Mouse (Mus musculus) stomach, postnatal 0 days (tissue): ENCODE measurements at regions not wholly inside any gene's neighbourhood (a gene's known extent, or its start where the extent isn't known, plus 50 kb on each side); places are given as distances from the start of the nearest gene placed in this dataset.

Source experiments
- ATAC-seq: fragments of 200-750 bp; cut with Nextera tagmentation; 2 replicates; pipeline ENCODE4 v1.8.0; 2017; ENCODE audit not compliant: low FRiP score, low TSS enrichment
- DNase-seq: peaks from one replicate; pipeline ENCODE4 v3.0.0-alpha.2; 2016; ENCODE audit warnings: low spot score
- H3K27ac ChIP-seq: fragments of 300-500 bp; sonication (generic); replicated peaks from 2 replicates; pipeline ENCODE4 v1.5.1; 2014; ENCODE audit warnings: mild to moderate bottlenecking, control low read depth
- H3K27me3 ChIP-seq: fragments of 300-500 bp; sonication (generic); 2 replicates; pipeline ENCODE4 v1.6.1; 2014; ENCODE audit warnings: low read length; ENCODE audit not compliant: control insufficient read depth, insufficient read depth
- H3K36me3 ChIP-seq: fragments of 300-500 bp; sonication (generic); 2 replicates; pipeline ENCODE4 v1.6.1; 2014; ENCODE audit warnings: low read length, mixed read lengths; ENCODE audit not compliant: control insufficient read depth, insufficient read depth
- H3K4me1 ChIP-seq: fragments of 300-500 bp; sonication (generic); replicated peaks from 2 replicates; pipeline ENCODE4 v1.6.1; 2014; ENCODE audit warnings: antibody characterized with exemption; ENCODE audit not compliant: control insufficient read depth, insufficient read depth
- H3K4me2 ChIP-seq: fragments of 300-500 bp; sonication (generic); replicated peaks from 2 replicates; pipeline ENCODE4 v1.6.1; 2014; ENCODE audit warnings: low read depth, mild to moderate bottlenecking, control low read depth, moderate library complexity
- H3K4me3 ChIP-seq: fragments of 300-500 bp; sonication (generic); 2 replicates; pipeline ENCODE4 v1.5.1; 2014; ENCODE audit warnings: low read depth, low read length, control low read depth
- H3K9ac ChIP-seq: fragments of 300-500 bp; sonication (generic); 2 replicates; pipeline ENCODE4 v1.6.1; 2014; ENCODE audit warnings: mild to moderate bottlenecking, low read length, control low read depth, mixed read lengths
- H3K9me3 ChIP-seq: fragments of 300-500 bp; sonication (generic); 2 replicates; pipeline ENCODE4 v1.6.1; 2016; ENCODE audit warnings: low read length; ENCODE audit not compliant: control insufficient read depth
- CTCF ChIP-seq: IDR thresholded peaks from 2 replicates; pipeline ENCODE4 v1.5.1; 2016; ENCODE audit warnings: antibody characterized with exemption, low read depth, mild to moderate bottlenecking, moderate library complexity
- EP300 ChIP-seq: optimal IDR thresholded peaks from 2 replicates; pipeline ENCODE3; 2016; ENCODE audit warnings: antibody characterized with exemption
- WGBS: fragments of 180-500 bp; shearing (Covaris S2); extraction: QIAGEN DNeasy Blood & Tissue Kit; methylation state at CpG from one replicate; pipeline ENCODE4 v1.1.7; 2014; 5-methylcytosine and 5-hydroxymethylcytosine counted together

- no peaks in the 10 kb centered on the region for H3K9me3 ChIP-seq
- H3K36me3 ChIP-seq, result no peaks in the 10 kb centered on the region
- H3K4me3 ChIP-seq, result no peak overlapping the region
- TF ChIP-seq CTCF (peak; percentile 13; the same call in 1 of the 2 replicates), EP300 (no peak)
- H3K4me1 ChIP-seq, result no peaks in the 10 kb centered on the region
- 81% methylated on average over 1 of the region's 1 CpGs for WGBS
- DNase-seq, result no peak
- no peak overlapping the region for H3K4me2 ChIP-seq
- H3K27ac ChIP-seq, result no peak overlapping the region
- no peaks in the 10 kb centered on the region for H3K27me3 ChIP-seq
- ATAC-seq, result no peak
- H3K9ac ChIP-seq, result no peak overlapping the region
Measured at GRCm38 (mm10) chr4:142816986-142817385, 395.8 kb downstream of the Prdm2 start.

DNA sequence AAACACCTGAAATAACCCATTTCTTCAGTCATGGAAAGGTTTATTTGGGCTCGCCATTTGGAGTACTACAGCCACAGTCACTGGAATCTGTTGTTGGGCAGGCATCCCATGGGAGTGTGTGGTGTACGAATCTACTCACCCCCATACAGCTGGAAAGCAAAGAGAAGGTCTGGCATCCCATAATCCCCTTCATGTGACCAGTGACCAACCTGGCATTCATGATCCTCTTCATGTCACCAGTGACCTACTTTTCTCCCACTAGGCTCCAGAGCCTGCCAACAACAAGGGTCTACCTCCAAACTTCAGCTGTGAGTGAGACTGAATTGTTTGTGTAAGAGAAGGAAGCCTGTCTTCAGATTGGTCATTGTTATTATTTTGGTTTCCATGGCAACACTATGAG is 409.0 kb downstream of the Prdm2 start:
- no peak for TF ChIP-seq CTCF
- no peak for TF ChIP-seq EP300
- H3K4me1 ChIP-seq, result no peaks in the 10 kb centered on the region
- H3K27me3 ChIP-seq, result no peaks in the 10 kb centered on the region
- H3K27ac ChIP-seq, result no peak overlapping the region
- WGBS, result 74% methylated on average over 2 of the region's 2 CpGs
- no peak overlapping the region for H3K4me3 ChIP-seq
- H3K9ac ChIP-seq, result no peak overlapping the region
- ATAC-seq (no peak), DNase-seq (no peak)
- no peaks in the 10 kb centered on the region for H3K36me3 ChIP-seq
- no peak overlapping the region for H3K4me2 ChIP-seq
- no peaks in the 10 kb centered on the region for H3K9me3 ChIP-seq

- WGBS, result 51% methylated on average over 5 of the region's 5 CpGs
- Histone ChIP-seq H3K9me3 (no peaks in the 10 kb centered on the region), H3K27ac (no peak overlapping the region), H3K9ac (no peak overlapping the region), H3K4me3 (no peak overlapping the region), H3K36me3 (no peaks in the 10 kb centered on the region), H3K4me2 (no peak overlapping the region), H3K27me3 (no peaks in the 10 kb centered on the region), H3K4me1 (no peaks in the 10 kb centered on the region)
- TF ChIP-seq CTCF (no peak), EP300 (no peak)
- no peak for DNase-seq
- ATAC-seq, result no peak
Measured at GRCm38 (mm10) chr4:142799291-142799690, 413.5 kb downstream of the Prdm2 start.

GRCm38 (mm10) chr4:142798834-142799233 is 414.0 kb downstream of the Prdm2 start:
- H3K4me2 ChIP-seq, result no peak overlapping the region
- no peak overlapping the region for H3K4me3 ChIP-seq
- no peak for DNase-seq
- ATAC-seq, result no peak
- no peaks in the 10 kb centered on the region for H3K36me3 ChIP-seq
- H3K4me1 ChIP-seq, result no peaks in the 10 kb centered on the region
- no peak overlapping the region for H3K9ac ChIP-seq
- no peak overlapping the region for H3K27ac ChIP-seq
- 71% methylated on average over 6 of the region's 6 CpGs for WGBS
- H3K27me3 ChIP-seq, result no peaks in the 10 kb centered on the region
- H3K9me3 ChIP-seq, result no peaks in the 10 kb centered on the region
- no peak for TF ChIP-seq EP300
- TF ChIP-seq CTCF, result no peak

DNA sequence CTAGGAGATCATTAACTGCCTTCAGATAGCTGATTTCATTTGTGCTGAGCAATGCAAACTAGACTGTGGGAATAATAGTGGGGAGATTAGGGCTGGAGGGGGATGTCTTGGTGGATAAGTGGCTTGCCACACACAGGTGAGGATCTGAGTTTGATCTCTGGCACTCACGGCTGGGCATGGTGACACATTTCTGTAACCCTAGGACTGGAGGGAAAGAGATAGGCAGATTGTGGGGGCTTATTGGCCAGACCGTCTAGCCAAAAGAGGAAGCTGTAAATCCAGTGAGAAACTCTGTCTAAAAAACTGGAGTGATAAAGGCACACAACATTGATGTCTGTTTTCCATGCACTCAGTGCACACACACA is 420.2 kb downstream of the Prdm2 start:
- 61% methylated on average over 2 of the region's 2 CpGs for WGBS
- H3K27me3 ChIP-seq, result no peaks in the 10 kb centered on the region
- no peak overlapping the region for H3K4me3 ChIP-seq
- no peak overlapping the region for H3K27ac ChIP-seq
- no peak overlapping the region for H3K9ac ChIP-seq
- TF ChIP-seq CTCF, result no peak
- TF ChIP-seq EP300, result no peak
- no peaks in the 10 kb centered on the region for H3K4me1 ChIP-seq
- no peak for ATAC-seq
- no peaks in the 10 kb centered on the region for H3K9me3 ChIP-seq
- H3K36me3 ChIP-seq, result no peaks in the 10 kb centered on the region
- H3K4me2 ChIP-seq, result no peak overlapping the region
- DNase-seq, result no peak

DNA sequence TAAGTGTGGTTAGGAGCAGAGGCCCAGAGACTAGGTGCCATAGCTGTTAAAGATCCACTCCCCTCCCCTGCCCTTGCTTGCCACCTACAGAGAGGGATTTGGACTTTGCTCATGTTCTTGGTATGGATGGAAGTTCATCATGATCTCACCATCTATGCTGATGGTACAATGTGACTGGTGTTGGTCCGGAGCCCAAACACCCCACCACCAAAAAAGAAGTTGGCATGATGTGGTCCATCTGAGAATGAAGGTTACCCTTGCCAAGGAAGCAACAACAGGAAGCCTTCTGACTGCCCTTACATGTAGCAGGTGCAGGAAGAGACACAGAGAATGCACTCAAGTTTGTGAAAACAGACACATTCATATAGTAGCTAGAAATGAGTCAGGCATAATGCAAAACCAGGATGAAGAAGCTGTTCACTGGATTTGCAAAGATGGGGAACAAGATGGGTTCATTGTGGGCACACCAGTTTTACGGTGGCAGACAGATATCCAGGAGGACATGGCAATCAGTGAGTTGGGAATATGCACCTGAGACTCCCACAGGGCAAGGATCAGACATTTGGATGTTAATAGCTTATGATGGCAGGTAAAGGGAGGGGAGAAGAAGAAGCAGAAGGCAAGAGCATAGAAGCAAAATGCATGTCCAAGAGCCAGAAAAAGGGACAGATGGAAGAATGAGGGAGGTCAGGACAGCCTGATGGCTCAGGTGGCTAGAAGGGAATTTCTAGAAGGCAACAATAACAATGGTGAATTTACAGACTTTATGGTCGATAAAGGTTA is 420.8 kb downstream of the Prdm2 start:
- Histone ChIP-seq H3K4me2 (no peak overlapping the region), H3K27ac (no peak overlapping the region), H3K9ac (no peak overlapping the region), H3K36me3 (no peaks in the 10 kb centered on the region), H3K27me3 (no peaks in the 10 kb centered on the region), H3K4me3 (no peak overlapping the region), H3K9me3 (no peaks in the 10 kb centered on the region), H3K4me1 (no peaks in the 10 kb centered on the region)
- no peak for DNase-seq
- no peak for TF ChIP-seq EP300
- TF ChIP-seq CTCF, result no peak
- no peak for ATAC-seq
- 75% methylated on average over 3 of the region's 3 CpGs for WGBS
